Mouse (Mus musculus) hindbrain, embryonic 13.5 days (tissue): Measurements from ENCODE around the gene Cttnbp2nl. TPM values are rescaled to one million over a fixed set of nuclear protein-coding genes. Genes with fewer than 3 reads are reported as not detected.

Source experiments
- ATAC-seq: fragments of 200-750 bp; cut with Nextera tagmentation; 2 replicates; pipeline ENCODE4 v1.8.0; 2017; ENCODE audit warnings: moderate TSS enrichment; ENCODE audit not compliant: low FRiP score
- H3K27ac ChIP-seq: fragments of 300-500 bp; sonication (generic); 2 replicates; pipeline ENCODE4 v1.5.1; 2015; ENCODE audit warnings: inconsistent platforms, mild to moderate bottlenecking, moderate library complexity
- H3K27me3 ChIP-seq: fragments of 300-500 bp; sonication (generic); 2 replicates; pipeline ENCODE4 v1.6.1; 2015; ENCODE audit warnings: mild to moderate bottlenecking, inconsistent platforms
- H3K36me3 ChIP-seq: fragments of 300-500 bp; sonication (generic); 2 replicates; pipeline ENCODE4 v1.6.1; 2015; ENCODE audit warnings: mild to moderate bottlenecking, inconsistent platforms
- H3K4me1 ChIP-seq: fragments of 300-500 bp; sonication (generic); replicated peaks from 2 replicates; pipeline ENCODE4 v1.6.1; 2015; ENCODE audit warnings: inconsistent platforms
- H3K4me2 ChIP-seq: fragments of 300-500 bp; sonication (generic); 2 replicates; pipeline ENCODE4 v1.6.1; 2015; ENCODE audit warnings: inconsistent platforms, mild to moderate bottlenecking, moderate library complexity
- H3K4me3 ChIP-seq: fragments of 300-500 bp; sonication (generic); 2 replicates; pipeline ENCODE4 v1.5.1; 2015; ENCODE audit warnings: mild to moderate bottlenecking, inconsistent platforms
- H3K9ac ChIP-seq: fragments of 300-500 bp; sonication (generic); 2 replicates; pipeline ENCODE4 v1.6.1; 2015; ENCODE audit warnings: mild to moderate bottlenecking, inconsistent platforms
- H3K9me3 ChIP-seq: fragments of 300-500 bp; sonication (generic); 2 replicates; pipeline ENCODE4 v1.6.1; 2016; ENCODE audit warnings: inconsistent platforms
- WGBS: fragments of 180-500 bp; shearing (Covaris S2); methylation state at CpG from one replicate; pipeline ENCODE4 v1.1.7; 2015; 5-methylcytosine and 5-hydroxymethylcytosine counted together
- polyA plus RNA-seq: library from polyadenylated mRNA; unstranded; fragments of >200 nt; fragmentation: Nextera tagmentation; extraction: Ambion mirVana; gene quantifications from 2 replicates; pipeline ENCODE4 v1.2.1, GENCODE M21; 2015

Cttnbp2nl gene
- polyA plus RNA-seq, 1 experiment from 2014 or later, result 62.9 TPM

GRCm38 (mm10) chr3:104956131-104956581 is 96.8 kb downstream of the Cttnbp2nl start:
- Histone ChIP-seq H3K36me3 (peaks cover 24% of the 10 kb centered on the region), H3K4me1 (peaks cover 12% of the 10 kb centered on the region), H3K27ac (no peak overlapping the region), H3K4me3 (no peak overlapping the region), H3K4me2 (no peak overlapping the region), H3K27me3 (peaks cover 35% of the 10 kb centered on the region), H3K9ac (no peak overlapping the region), H3K9me3 (no peaks in the 10 kb centered on the region)
- no peak for ATAC-seq
- WGBS, result 83% methylated on average over 6 of the region's 6 CpGs

- peaks cover 19% of the 10 kb centered on the region for H3K27me3 ChIP-seq
- no peak overlapping the region for H3K4me3 ChIP-seq
- 96% methylated on average over 15 of the region's 15 CpGs for WGBS
- H3K9ac ChIP-seq, result no peak overlapping the region
- no peaks in the 10 kb centered on the region for H3K9me3 ChIP-seq
- no peak overlapping the region for H3K27ac ChIP-seq
- peaks cover 36% of the 10 kb centered on the region for H3K36me3 ChIP-seq
- H3K4me1 ChIP-seq, result no peaks in the 10 kb centered on the region
- no peak overlapping the region for H3K4me2 ChIP-seq
- no peak for ATAC-seq
Measured at GRCm38 (mm10) chr3:104954551-104954950, 98.4 kb downstream of the Cttnbp2nl start.

- H3K9ac ChIP-seq, result no peak overlapping the region
- no peak overlapping the region for H3K4me3 ChIP-seq
- H3K4me1 ChIP-seq, result no peaks in the 10 kb centered on the region
- peaks cover 36% of the 10 kb centered on the region for H3K36me3 ChIP-seq
- peaks cover 15% of the 10 kb centered on the region for H3K27me3 ChIP-seq
- no peaks in the 10 kb centered on the region for H3K9me3 ChIP-seq
- H3K4me2 ChIP-seq, result no peak overlapping the region
- 96% methylated on average over 3 of the region's 3 CpGs for WGBS
- ATAC-seq, result no peak
- H3K27ac ChIP-seq, result no peak overlapping the region
Measured at GRCm38 (mm10) chr3:104954137-104954536, 98.8 kb downstream of the Cttnbp2nl start.

GRCm38 (mm10) chr3:104952891-104953670 is 99.9 kb downstream of the Cttnbp2nl start:
- no peak overlapping the region for H3K4me2 ChIP-seq
- H3K9me3 ChIP-seq, result no peaks in the 10 kb centered on the region
- WGBS, result 96% methylated on average over 23 of the region's 23 CpGs
- no peaks in the 10 kb centered on the region for H3K4me1 ChIP-seq
- no peak overlapping the region for H3K4me3 ChIP-seq
- no peak overlapping the region for H3K9ac ChIP-seq
- no peak for ATAC-seq
- H3K36me3 ChIP-seq, result peaks cover 40% of the 10 kb centered on the region
- peaks cover 5% of the 10 kb centered on the region for H3K27me3 ChIP-seq
- H3K27ac ChIP-seq, result no peak overlapping the region

Other genes starting within 250 kb of the Cttnbp2nl start
- gene Mov10, start 234.6 kb downstream of the Cttnbp2nl start, polyA plus RNA-seq, result 10.2 and 14.5 TPM in 2 replicates
- gene St7l, start 189.1 kb downstream of the Cttnbp2nl start, polyA plus RNA-seq, result 41.3 and 41.9 TPM in 2 replicates
- 180 and 182 TPM in 2 replicates for gene Capza1, start 188.6 kb downstream of the Cttnbp2nl start, polyA plus RNA-seq
- 0.63 and 0.75 TPM in 2 replicates for gene Wnt2b, start 91.2 kb downstream of the Cttnbp2nl start, polyA plus RNA-seq
- gene 4930564D02Rik, start 13.7 kb upstream of the Cttnbp2nl start, polyA plus RNA-seq, result not detected in 2 replicates